Mouse (Mus musculus) cerebellum, adult 11 months (tissue): ENCODE measurements at regions not wholly inside any gene's neighbourhood (a gene's known extent, or its start where the extent isn't known, plus 50 kb on each side); places are given as distances from the start of the nearest gene placed in this dataset.

ENCODE experiments used
- DNase-seq: peaks from one replicate; pipeline ENCODE4 v3.0.0; 2022

- no peak for DNase-seq
These were observed 75.7 kb upstream of the Zmiz1 start for GRCm38 (mm10) chr14:25383169-25383824.

- no peak for DNase-seq
These were observed 73.3 kb upstream of the Zmiz1 start for GRCm38 (mm10) chr14:25385644-25386043.

DNA sequence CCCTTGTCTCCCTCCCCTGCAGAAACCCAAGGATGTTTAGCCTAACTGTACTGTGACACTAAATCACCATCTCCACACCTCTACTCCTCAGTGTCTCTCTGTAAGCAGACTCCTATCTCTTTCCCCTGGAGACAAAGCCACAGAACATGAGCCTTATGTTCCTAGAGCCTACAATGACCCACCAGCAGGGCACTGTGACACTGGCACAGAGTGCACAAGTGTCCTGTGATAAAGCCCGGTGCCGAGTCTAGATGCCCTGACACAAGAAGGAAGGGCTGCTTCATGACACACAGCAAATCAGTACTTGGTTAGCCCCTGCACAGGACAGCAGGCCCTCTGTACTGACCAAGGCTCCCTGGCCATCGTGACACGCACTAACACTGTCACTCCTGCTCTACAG, 71.2 kb upstream of the Zmiz1 start:
- DNase-seq: no peak

DNA sequence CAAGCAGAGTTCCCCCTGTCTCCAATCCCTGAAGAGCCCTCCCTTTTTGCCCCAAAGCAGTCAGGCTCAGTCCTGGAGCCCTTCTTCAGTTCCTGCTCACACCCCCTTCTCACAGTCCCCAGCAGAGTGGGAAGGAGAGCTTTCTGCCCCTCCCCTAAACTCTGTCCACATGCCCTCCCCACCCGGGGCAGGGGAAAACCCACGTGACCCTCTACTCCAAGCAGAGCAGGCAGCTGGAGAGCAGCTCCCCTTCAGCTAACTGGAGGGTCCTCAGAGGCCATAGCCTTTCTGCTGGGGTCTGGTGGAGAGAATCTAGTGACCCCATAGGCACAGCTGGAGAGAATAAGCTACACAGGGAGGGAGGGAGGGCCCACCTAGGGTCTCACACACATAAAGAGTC, 69.7 kb upstream of the Zmiz1 start:
- no peak for DNase-seq

- no peak for DNase-seq
These were observed 66.6 kb upstream of the Zmiz1 start for GRCm38 (mm10) chr14:25392412-25392811.

DNA sequence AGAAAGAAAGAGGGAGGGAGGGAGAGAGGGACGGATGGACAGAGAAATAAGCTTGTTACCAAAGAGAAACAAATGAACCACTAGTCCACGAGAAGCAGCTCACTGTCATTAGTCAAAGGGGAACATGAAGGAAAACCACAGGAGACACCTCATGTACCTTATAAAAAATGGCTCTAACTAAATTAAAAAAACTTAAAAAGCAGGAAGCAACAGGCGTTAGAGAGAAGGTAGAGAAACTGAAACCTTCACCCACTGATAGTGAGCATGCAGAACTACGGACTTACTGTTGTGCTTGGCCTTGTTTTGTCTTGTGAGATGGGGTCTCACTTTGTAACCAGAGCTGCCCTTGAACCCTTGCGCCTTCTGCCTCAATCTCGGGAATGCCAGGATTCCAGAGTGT, 66.0 kb upstream of the Zmiz1 start:
- DNase-seq: no peak

DNA sequence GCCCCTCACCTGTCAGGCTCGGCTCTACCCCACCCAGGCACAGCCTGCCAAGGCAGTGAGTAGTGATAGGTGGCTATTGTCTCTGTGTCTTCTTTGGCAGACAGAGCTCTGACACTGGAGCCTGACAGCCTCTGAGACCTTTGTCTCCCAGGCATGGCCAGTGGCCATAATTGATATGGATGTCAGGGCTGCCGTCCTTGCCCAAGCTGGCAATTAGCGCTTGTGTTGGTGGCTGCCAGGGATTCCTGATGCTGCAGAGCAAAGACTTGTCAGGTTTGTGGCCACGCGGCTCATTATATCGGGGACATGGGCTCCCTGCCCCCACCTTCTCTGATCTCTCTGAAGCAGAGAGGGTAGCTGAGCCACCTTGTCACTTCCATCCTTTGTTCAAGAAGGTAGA, 64.1 kb upstream of the Zmiz1 start:
- DNase-seq: no peak

DNA sequence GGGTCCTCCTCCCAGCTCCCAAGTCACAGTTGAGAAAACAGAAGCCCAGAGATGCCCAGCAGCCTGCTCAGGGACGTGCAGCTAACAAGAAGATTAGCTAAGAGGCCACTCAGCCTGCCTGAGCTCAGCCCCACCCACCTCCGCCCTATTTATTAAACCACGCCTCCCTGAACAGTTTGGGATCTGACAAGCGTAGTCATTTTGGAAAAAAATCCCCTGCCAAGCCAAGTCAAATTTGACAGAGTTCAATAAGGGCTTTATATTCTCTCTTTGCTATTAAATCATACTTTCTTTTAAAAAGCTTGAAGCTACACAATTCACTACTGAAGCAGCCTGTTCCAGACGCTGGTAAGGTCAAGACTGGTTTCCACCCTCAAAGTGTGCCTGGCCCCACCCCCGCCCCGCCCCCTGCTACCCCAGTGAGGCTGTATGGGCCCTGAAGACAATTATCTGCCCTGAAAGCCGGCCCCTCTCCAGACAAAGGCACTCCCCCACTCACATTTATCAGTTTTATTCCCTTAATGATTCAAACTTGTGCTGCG, 61.9 kb upstream of the Zmiz1 start:
- DNase-seq: no peak

DNA sequence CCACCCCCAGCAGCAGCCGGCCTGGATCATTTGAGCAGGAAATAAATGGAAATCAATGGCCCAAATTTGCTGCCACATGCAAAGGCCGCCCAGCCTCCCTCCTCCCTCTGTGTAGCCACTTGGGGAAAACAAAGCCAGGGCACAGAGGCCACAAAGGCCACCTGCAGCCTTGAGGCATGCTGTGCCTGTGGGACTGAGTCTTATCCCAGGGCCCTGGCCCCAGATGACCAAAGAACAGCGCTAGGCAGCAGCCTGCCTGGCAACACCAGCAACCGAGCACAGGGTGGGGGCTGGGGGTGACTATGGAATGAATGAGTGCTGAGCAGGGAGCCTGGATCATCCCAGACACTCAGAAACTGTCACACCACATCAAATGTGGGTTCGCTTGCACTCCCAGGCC, 61.2 kb upstream of the Zmiz1 start:
- no peak for DNase-seq

DNA sequence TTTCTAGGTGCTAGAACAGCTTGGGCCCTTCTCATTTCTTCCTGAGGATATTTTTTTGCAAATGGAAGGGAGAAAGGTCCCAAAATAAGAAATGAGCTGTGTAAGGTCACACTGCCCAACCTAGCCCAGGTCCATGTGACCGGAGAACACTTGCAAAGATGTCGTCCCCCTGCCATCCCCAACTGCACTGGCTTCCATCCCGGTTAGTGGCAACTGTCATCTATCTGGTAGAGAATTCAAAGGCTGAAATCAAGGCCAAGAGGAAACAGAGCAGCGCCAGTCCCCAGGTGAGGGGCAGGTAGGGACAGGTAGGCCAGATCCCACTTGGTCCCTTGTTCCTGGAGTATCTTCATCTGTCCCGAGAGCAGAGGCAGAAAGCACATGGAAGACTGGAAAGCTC, 60.2 kb upstream of the Zmiz1 start:
- no peak for DNase-seq

GRCm38 (mm10) chr14:25399286-25399685, 59.7 kb upstream of the Zmiz1 start:
- no peak for DNase-seq

DNA sequence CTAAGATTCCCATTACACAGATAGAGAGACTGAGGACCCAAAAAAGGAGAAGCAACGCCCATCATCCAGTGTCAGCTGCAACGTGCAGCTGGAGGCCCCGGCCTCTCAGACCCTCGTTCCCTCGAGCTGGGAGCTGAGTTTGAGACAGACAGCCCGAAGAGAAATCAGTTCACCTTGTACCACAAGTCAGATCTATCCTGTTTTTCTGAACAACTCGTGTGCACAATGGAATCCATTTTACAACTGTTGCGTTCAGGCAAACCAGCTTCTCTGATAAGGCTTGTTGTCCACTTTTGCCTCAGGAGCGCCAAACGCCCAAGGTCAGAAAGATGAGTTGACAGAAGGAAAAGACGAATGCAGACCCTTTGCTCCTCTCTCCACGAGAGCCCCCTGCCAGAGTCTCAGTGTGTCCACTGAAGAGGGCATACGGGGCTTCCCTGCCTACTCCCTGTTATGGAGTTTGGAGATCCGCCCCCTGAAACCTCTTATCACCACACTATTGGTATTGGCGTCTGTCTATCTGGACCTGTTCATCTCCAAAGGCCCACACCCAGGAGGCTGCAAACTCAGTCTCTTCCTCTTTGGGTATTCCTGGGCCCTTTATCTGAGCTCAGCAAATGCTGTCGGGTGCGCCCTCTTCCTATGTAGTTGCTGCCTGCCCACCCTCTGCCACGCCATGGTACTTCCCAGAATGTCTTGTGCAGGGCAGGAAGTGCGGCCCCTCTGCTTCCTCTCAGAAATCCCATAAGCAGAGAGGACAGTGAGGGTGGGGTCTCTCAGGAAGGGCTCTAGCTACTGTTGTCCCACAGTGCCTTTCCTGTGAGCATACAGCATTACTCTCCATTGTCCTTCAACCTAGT, 57.7 kb upstream of the Zmiz1 start:
- no peak for DNase-seq

DNA sequence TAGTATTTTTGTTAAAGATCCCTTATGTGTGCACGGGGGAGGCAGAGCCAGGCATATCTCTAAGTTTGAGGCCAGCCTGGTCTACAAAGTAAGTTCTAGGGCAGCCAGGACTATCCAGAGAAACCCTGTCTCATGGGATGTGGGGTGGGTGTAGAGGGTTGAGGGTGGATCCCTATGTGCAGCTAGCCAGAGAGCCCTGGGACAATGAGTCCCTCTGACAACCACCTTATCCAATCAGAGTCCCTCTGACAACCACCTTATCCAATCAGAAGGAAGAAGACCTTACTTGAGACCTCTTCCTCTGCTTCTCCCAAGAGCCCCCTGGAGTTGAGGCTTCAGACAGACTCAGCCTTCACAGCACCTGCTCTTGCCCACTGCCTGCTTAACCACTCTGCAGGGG, 56.6 kb upstream of the Zmiz1 start:
- DNase-seq: no peak

GRCm38 (mm10) chr14:25405191-25405590, 53.8 kb upstream of the Zmiz1 start:
- DNase-seq: no peak

DNA sequence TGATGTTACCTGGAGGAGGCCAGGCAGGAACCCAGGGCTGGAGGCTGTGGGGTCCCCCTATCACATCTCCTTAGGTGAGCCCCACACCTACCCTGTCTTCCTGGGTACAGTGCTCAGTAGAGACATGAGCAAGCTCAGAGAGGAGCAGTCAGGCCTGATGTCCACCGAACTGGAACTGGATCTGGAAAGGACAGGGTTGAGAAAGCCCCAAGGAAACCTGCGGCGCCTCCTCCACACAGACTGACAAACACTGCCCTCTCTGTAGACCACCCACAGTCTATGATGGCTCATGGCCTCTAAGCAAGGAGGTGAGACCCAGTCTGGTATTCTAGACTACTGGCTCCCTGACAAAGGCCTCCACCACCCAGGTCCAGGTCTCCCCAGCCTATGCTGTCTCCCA, 52.9 kb upstream of the Zmiz1 start:
- no peak for DNase-seq

DNA sequence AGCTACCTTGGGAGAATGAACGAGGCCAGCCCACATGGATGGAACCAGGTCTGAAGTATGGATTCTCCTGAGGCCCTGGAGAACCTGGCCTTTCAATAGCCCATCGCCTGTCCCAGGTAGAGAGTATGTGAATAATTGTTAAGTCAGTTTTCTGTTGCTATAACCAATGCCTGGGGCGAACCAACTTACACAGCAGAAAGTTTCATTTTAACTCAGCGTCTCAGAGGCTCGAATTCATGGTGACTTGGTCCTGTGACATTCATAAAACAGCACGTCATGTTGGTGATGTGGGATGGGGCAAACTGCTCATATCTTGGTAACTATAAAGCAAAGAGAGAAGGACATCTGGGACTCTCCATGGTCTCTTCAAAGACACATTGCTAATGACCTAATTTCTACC, 52.4 kb upstream of the Zmiz1 start:
- no peak for DNase-seq

GRCm38 (mm10) chr14:25407111-25407510, 51.9 kb upstream of the Zmiz1 start:
- no peak for DNase-seq
